Mouse (Mus musculus) C2C12 (cell line): ENCODE measurements around the gene Klhdc8a.

Experiments used
- CEBPB ChIP-seq: IDR thresholded peaks from one replicate; pipeline ENCODE4 v1.6.1; 2011; ENCODE audit warnings: low read depth, mild to moderate bottlenecking, control low read depth, moderate library complexity
- CTCF ChIP-seq: IDR thresholded peaks from one replicate; pipeline ENCODE4 v1.5.1; 2011; ENCODE audit not compliant: control insufficient read depth, insufficient read depth, insufficient read length
- FOSL1 ChIP-seq: IDR thresholded peaks from one replicate; pipeline ENCODE4 v1.8.0; 2011; ENCODE audit warnings: mild to moderate bottlenecking, low read length; ENCODE audit not compliant: poor library complexity, insufficient read depth, severe bottlenecking
- MAX ChIP-seq: IDR thresholded peaks from one replicate; pipeline ENCODE4 v1.6.1; 2011; ENCODE audit warnings: mild to moderate bottlenecking, control low read depth
- MYOD1 ChIP-seq: IDR thresholded peaks from one replicate; pipeline ENCODE4 v1.6.1; 2011; ENCODE audit warnings: low read depth; ENCODE audit not compliant: control insufficient read depth, insufficient read length
- MYOG ChIP-seq: IDR thresholded peaks from one replicate; pipeline ENCODE4 v1.6.1; 2011; ENCODE audit not compliant: control insufficient read depth, insufficient read length; ENCODE audit errors: extremely low read depth
- USF1 ChIP-seq: IDR thresholded peaks from one replicate; pipeline ENCODE4 v1.6.1; 2011; ENCODE audit warnings: low read depth, mild to moderate bottlenecking, control low read depth, moderate library complexity

DNA sequence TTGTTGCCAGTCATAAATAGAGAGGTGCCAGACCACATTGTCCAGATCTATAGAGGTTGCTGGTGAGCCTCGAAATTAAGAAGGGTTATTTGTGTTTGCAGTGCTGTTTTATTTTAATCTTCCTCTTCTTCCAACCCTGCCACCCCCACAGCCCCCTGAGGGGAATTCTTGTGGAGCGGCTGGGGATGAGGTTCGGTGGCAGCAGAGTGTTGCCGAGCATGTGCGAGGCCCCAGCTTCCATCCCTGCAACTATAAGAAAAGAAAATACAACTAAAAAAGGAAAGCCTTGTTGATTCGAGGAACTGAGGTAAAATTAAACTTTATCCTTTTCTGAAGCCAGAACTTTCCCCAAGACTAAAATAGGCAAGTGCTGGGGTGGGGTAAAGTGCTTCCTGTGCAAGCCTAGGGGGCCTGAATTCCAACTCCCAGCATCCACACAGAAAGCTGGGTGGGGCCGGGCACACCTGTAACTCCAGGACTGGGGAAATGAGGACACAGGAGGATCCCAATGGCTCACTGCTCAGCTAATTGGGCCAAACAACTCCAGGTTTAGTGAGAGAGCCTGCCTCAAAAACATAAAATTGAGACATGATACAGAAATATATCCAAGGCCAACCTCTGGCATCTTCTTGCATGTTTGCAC is 29.9 kb upstream of the Klhdc8a start:
- no peak for TF ChIP-seq CTCF
- TF ChIP-seq MAX, result no peak
- TF ChIP-seq MYOG, result no peak
- TF ChIP-seq USF1, result no peak
- no peak for TF ChIP-seq MYOD1
- no peak for TF ChIP-seq FOSL1
- no peak for TF ChIP-seq CEBPB
